Mouse (Mus musculus): Measurements from ENCODE around the gene Col11a2. TPM values are rescaled to one million over a fixed set of nuclear protein-coding genes. Genes with fewer than 3 reads are reported as not detected.
A peak's percentile ranks its signal among the peaks of the same experiment; 100 is the strongest.

Gene Col11a2
- polyA plus RNA-seq, 1 experiment, result 0.94 TPM

DNA sequence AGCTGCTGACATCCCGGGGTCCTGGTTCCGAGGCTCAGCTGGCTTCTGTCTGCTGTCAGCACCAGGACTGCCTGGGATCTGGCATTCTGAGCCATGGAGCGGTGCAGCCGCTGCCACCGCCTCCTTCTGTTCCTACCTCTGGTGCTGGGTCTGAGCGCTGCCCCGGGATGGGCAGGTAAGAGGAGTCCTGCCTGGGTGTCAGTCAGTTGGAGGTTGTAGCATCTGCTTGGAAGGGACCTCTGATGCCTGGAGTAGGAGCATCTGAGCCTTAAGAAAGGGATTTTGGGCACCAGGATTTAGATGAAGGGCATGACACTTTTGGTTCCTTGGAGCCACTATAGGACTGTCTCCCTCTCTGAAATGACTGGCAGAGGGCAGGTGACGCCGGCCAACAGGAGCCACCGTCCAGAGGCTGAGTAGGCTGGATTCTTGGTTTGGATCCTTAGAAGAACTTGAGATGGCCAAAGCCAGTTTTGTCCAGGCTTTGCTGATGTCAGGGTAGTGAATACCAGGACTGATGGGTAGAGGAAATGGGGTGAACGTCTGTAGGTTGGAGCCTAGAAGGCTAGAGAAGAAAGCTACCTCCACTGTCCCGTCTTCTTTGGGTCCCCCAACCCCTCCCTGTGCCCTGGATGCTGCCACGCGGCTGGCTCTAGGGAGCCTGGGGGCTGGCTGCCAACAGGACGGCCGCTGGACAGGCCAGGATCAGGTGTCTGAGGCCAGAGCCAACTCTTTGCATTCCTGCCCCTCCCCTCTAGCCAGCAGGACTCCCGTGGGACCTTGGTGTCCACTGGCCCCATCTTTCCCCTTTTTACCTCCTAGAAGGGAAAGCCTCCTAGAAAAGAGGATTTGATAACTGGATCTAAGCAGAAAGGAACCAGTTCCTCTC lies 569 bp downstream of the Col11a2 start:
- TF ChIP-seq SRF (IDR thresholded peaks at IDR 0.05; ENCODE audit: control insufficient read depth, insufficient read length, low read depth), result no peak
- peak; percentile 45 for TF ChIP-seq POLR2AphosphoS2 (IDR thresholded peaks at IDR 0.05; ENCODE audit: insufficient read length, low read depth)
- TF ChIP-seq MYOG (IDR thresholded peaks at IDR 0.05; ENCODE audit: control insufficient read depth in 1 of 3, insufficient read depth in 1 of 3, insufficient read length in 2 of 3, low read depth in 2 of 3), result peak in 1 of 3 experiments; percentile 49
- TF ChIP-seq MYOD1 (IDR thresholded peaks at IDR 0.05; ENCODE audit: control insufficient read depth in 1 of 3, insufficient read length in 2 of 3, low read depth in 2 of 3), result peak in 2 of 3 experiments; percentile 29 to 43
- no peak for TF ChIP-seq MAX (IDR thresholded peaks at IDR 0.05; ENCODE audit: low read depth)
- TF ChIP-seq POLR2A (IDR thresholded peaks at IDR 0.05; ENCODE audit: insufficient read length, low read depth), result no peak
- TF ChIP-seq CEBPB (IDR thresholded peaks at IDR 0.05; ENCODE audit: insufficient read depth, poor library complexity, severe bottlenecking), result no peak
- TF ChIP-seq REST (IDR thresholded peaks at IDR 0.05; ENCODE audit: insufficient read depth, insufficient read length), result no peak
- peaks cover 5% of the 10 kb centered on the region for H3K36me3 ChIP-seq (ENCODE audit: control insufficient read depth, insufficient read depth)
- no peak overlapping the region for H3K4me3 ChIP-seq

DNA sequence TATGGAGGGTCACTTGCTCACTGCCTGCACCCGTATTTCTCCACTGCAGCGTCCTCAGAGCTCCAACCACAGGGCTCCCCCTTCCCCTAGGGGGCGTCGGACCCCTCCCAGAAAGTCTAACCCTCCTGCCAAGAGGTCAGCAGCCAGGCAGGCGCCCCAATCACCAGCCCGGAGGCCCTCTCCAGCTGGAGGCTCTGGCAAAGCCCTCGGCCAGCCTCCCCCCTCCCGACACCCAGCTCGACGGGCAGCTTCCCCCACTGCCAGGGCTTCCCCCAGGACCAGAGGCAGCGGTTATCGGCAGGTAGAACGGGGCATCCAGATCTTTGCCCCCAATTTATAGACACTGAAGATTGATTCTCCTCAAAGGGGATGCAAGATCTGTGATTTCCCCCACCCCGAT lies 6.7 kb downstream of the Col11a2 start:
- no peak overlapping the region for H3ac ChIP-seq (ENCODE audit: control insufficient read depth, insufficient read length)
- H3K36me3 ChIP-seq (ENCODE audit: control insufficient read depth, insufficient read depth), result no peaks in the 10 kb centered on the region
- no peaks in the 10 kb centered on the region for H3K27me3 ChIP-seq (ENCODE audit: control insufficient read depth, insufficient read depth, insufficient read length)
- no peak overlapping the region for H3K4me2 ChIP-seq (ENCODE audit: low read depth)
- no peak overlapping the region for H3K4me3 ChIP-seq
- TF ChIP-seq TCF3 (IDR thresholded peaks at IDR 0.05; ENCODE audit: insufficient read length, low read depth), result no peak
- TF ChIP-seq MYOG (IDR thresholded peaks at IDR 0.05; ENCODE audit: control insufficient read depth in 1 of 3, insufficient read depth in 1 of 3, insufficient read length in 2 of 3, low read depth in 2 of 3), result no peak
- no peak for TF ChIP-seq MYOD1 (IDR thresholded peaks at IDR 0.05; ENCODE audit: control insufficient read depth in 1 of 3, insufficient read length in 2 of 3, low read depth in 2 of 3)
- no peak for TF ChIP-seq POLR2A (IDR thresholded peaks at IDR 0.05; ENCODE audit: insufficient read length, low read depth)
- no peak for TF ChIP-seq MAX (IDR thresholded peaks at IDR 0.05; ENCODE audit: low read depth)
- no peak for TF ChIP-seq REST (IDR thresholded peaks at IDR 0.05; ENCODE audit: insufficient read depth, insufficient read length)
- TF ChIP-seq E2F4 (IDR thresholded peaks at IDR 0.05; ENCODE audit: insufficient read depth), result no peak
- no peak for TF ChIP-seq POLR2AphosphoS2 (IDR thresholded peaks at IDR 0.05; ENCODE audit: insufficient read length, low read depth)
- no peak for TF ChIP-seq SRF (IDR thresholded peaks at IDR 0.05; ENCODE audit: control insufficient read depth, insufficient read length, low read depth)
- TF ChIP-seq TCF12 (IDR thresholded peaks at IDR 0.05; ENCODE audit: insufficient read depth, poor library complexity, severe bottlenecking), result no peak
- TF ChIP-seq USF1 (IDR thresholded peaks at IDR 0.05; ENCODE audit: low read depth), result no peak
- TF ChIP-seq CEBPB (IDR thresholded peaks at IDR 0.05; ENCODE audit: insufficient read depth, poor library complexity, severe bottlenecking), result no peak
- no peaks in the 10 kb centered on the region for H3K79me2 ChIP-seq (ENCODE audit: control insufficient read depth, insufficient read depth)

More for the DNA sequence above, 569 bp downstream of the Col11a2 start:
- Histone ChIP-seq H3K79me2 (ENCODE audit: control insufficient read depth, insufficient read depth) (no peaks in the 10 kb centered on the region), H3ac (ENCODE audit: control insufficient read depth, insufficient read length) (no peak overlapping the region), H3K27me3 (ENCODE audit: control insufficient read depth, insufficient read depth, insufficient read length) (no peaks in the 10 kb centered on the region), H3K4me2 (ENCODE audit: low read depth) (peak overlapping the region; percentile 59)

DNA sequence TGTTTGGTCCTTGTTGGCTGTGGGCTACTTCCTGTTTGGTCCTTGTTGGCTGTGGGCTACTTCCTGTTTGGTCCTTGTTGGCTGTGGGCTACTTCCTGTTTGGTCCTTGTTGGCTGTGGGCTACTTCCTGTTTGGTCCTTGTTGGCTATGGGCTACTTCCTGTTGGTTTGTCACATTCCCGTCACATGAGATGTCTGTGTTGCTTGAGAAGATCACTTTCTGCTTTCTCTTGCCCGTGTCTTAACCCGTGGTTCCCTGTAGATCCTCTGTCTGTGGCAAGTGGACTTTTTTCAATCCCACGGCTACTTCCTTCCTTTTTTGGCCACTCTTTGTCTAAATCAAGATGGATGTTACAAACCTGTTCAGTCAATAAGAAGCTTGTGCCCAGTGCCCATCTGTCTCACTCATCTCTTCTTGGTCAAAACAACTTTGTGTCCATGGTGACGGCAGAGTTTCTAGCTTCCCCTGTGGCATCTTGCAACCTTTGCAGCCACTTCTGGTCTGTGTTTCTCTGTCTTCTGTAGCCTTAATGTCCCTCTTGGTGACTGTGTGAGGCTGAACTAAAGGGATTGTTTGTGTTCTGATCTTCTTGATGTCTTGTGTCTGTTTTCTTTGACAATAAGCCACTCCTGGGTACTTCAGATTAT lies 8.3 kb downstream of the Col11a2 start:
- Histone ChIP-seq H3K27me3 (ENCODE audit: control insufficient read depth, insufficient read depth, insufficient read length) (no peaks in the 10 kb centered on the region), H3K36me3 (ENCODE audit: control insufficient read depth, insufficient read depth) (no peaks in the 10 kb centered on the region), H3ac (ENCODE audit: control insufficient read depth, insufficient read length) (no peak overlapping the region), H3K79me2 (ENCODE audit: control insufficient read depth, insufficient read depth) (no peaks in the 10 kb centered on the region), H3K4me3 (no peak overlapping the region), H3K4me2 (ENCODE audit: low read depth) (no peak overlapping the region)
- no peak for TF ChIP-seq POLR2A (IDR thresholded peaks at IDR 0.05; ENCODE audit: insufficient read length, low read depth)
- no peak for TF ChIP-seq MYOD1 (IDR thresholded peaks at IDR 0.05; ENCODE audit: control insufficient read depth in 1 of 3, insufficient read length in 2 of 3, low read depth in 2 of 3)
- no peak for TF ChIP-seq TCF12 (IDR thresholded peaks at IDR 0.05; ENCODE audit: insufficient read depth, poor library complexity, severe bottlenecking)
- no peak for TF ChIP-seq SRF (IDR thresholded peaks at IDR 0.05; ENCODE audit: control insufficient read depth, insufficient read length, low read depth)
- no peak for TF ChIP-seq POLR2AphosphoS2 (IDR thresholded peaks at IDR 0.05; ENCODE audit: insufficient read length, low read depth)
- TF ChIP-seq MYOG (IDR thresholded peaks at IDR 0.05; ENCODE audit: control insufficient read depth in 1 of 3, insufficient read depth in 1 of 3, insufficient read length in 2 of 3, low read depth in 2 of 3), result no peak
- TF ChIP-seq CEBPB (IDR thresholded peaks at IDR 0.05; ENCODE audit: insufficient read depth, poor library complexity, severe bottlenecking), result no peak
- no peak for TF ChIP-seq TCF3 (IDR thresholded peaks at IDR 0.05; ENCODE audit: insufficient read length, low read depth)
- TF ChIP-seq MAX (IDR thresholded peaks at IDR 0.05; ENCODE audit: low read depth), result no peak
- TF ChIP-seq E2F4 (IDR thresholded peaks at IDR 0.05; ENCODE audit: insufficient read depth), result no peak
- TF ChIP-seq REST (IDR thresholded peaks at IDR 0.05; ENCODE audit: insufficient read depth, insufficient read length), result no peak
- TF ChIP-seq USF1 (IDR thresholded peaks at IDR 0.05; ENCODE audit: low read depth), result no peak

DNA sequence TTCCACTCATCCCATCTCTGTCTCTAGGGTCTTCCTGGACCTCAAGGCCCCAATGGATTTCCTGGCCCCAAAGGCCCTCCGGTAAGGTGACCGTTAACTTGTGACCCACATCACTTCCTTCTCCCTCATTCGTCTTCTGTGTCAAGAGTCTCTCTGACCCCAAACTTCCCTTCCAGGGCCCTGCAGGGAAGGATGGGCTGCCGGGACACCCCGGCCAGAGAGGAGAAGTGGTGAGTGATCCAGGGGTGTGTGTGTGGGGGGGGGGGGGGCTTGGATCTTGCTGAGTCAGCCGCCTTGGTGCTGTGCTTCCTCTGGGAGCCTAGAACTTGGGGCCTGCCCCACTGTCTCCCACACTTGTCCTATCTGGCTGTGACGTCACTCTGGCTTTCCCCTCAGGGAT lies 18.0 kb downstream of the Col11a2 start:
- no peaks in the 10 kb centered on the region for H3K27me3 ChIP-seq (ENCODE audit: control insufficient read depth, insufficient read depth, insufficient read length)
- no peak overlapping the region for H3K4me3 ChIP-seq
- no peaks in the 10 kb centered on the region for H3K79me2 ChIP-seq (ENCODE audit: control insufficient read depth, insufficient read depth)
- H3K4me2 ChIP-seq (ENCODE audit: low read depth), result no peak overlapping the region
- no peak for TF ChIP-seq MYOD1 (IDR thresholded peaks at IDR 0.05; ENCODE audit: control insufficient read depth in 1 of 3, insufficient read length in 2 of 3, low read depth in 2 of 3)
- H3K36me3 ChIP-seq (ENCODE audit: control insufficient read depth, insufficient read depth), result no peaks in the 10 kb centered on the region
- H3ac ChIP-seq (ENCODE audit: control insufficient read depth, insufficient read length), result no peak overlapping the region
